Mouse (Mus musculus) myocyte (in vitro differentiated cells): ENCODE measurements around the gene Fgf23.

Experiments used
- CEBPB ChIP-seq: IDR thresholded peaks from 2 replicates; pipeline ENCODE4 v1.6.1; 2011; ENCODE audit warnings: mild to moderate bottlenecking, moderate library complexity; ENCODE audit not compliant: poor library complexity, insufficient read depth, severe bottlenecking
- POLR2AphosphoS2 ChIP-seq: IDR thresholded peaks from one replicate; pipeline ENCODE4 v1.6.1; 2011; ENCODE audit warnings: low read depth, control low read depth; ENCODE audit not compliant: insufficient read length

DNA sequence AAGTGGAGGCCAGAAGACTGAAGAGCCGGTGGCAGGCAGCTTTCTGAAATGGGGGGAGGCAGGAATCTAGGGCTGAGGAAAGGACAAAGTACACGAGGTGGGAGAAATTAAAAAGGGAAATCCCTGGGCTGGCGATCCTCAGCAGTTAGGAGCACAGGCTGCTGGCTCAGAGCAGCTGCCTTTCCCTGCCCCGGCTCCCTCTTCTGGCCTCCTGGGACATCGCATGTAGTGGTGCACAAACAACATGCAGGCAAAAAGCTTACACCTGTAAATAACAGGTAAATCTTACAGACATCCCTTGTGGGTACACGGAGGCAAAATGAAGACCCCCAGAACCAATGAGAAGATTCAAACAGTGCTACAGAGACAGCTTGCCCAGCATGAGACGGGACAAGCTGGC is 21.9 kb downstream of the Fgf23 start:
- TF ChIP-seq POLR2AphosphoS2 (no peak), CEBPB (no peak)
